Mouse (Mus musculus): ENCODE data around the gene Selenov. TPM values are rescaled to one million over a fixed set of nuclear protein-coding genes. Genes with fewer than 3 reads are reported as not detected.

Gene Selenov
- polyA plus RNA-seq (2015; fragmentation: Nextera tagmentation; extraction: Ambion mirVana) = 0.44 and 1.00 TPM in 2 replicates

GRCm38 (mm10) chr7:28290638-28291590 is at the start of gene Selenov:
Selenov (minus strand) TSS chr7:28291186.
- WGBS = 1% methylated on average over 52 of the region's 52 CpGs
- H3K9me3 ChIP-seq = no peaks in the 10 kb centered on the region

GRCm38 (mm10) chr7:28339213-28339917 is 48.4 kb upstream of the Selenov start:
- Histone ChIP-seq H3K27ac (peak overlapping the region; percentile 80), H3K4me3 (replicated peaks) (peak overlapping the region; percentile 92), H3K9me3 (no peaks in the 10 kb centered on the region), H3K27me3 (no peaks in the 10 kb centered on the region), H3K36me3 (peaks cover 6% of the 10 kb centered on the region; the same call in 1 of the 2 replicates), H3K4me1 (replicated peaks) (peaks cover 28% of the 10 kb centered on the region), H3K4me2 (replicated peaks) (peak overlapping the region; percentile 89), H3K9ac (replicated peaks) (peak overlapping the region; percentile 59)
- 81% methylated on average over 19 of the region's 19 CpGs for WGBS
- no peak; the same call in 1 of the 2 replicates for ATAC-seq

More at GRCm38 (mm10) chr7:28290638-28291590, at the start of gene Selenov:
- Histone ChIP-seq H3K4me3 (replicated peaks) (peak within 1 kb of the TSS; percentile 25), H3K4me2 (replicated peaks) (peak within 1 kb of the TSS; percentile 49), H3K27ac (no peak within 1 kb of the TSS), H3K27me3 (peaks cover 73% of the 10 kb centered on the region), H3K4me1 (replicated peaks) (peaks cover 43% of the 10 kb centered on the region), H3K36me3 (0 out of 2 replicates have a peak, but pooled peaks cover 2% of the 10 kb centered on the region), H3K9ac (replicated peaks) (peak within 1 kb of the TSS; percentile 36; the same call in 1 of the 2 replicates)
- peak; percentile 44 for ATAC-seq

GRCm38 (mm10) chr7:28338108-28338998 is 47.4 kb upstream of the Selenov start, which contains the start of gene Supt5:
Supt5 (minus strand) TSS chr7:28338746.
- WGBS = under 1% methylated on average over 77 of the region's 77 CpGs

GRCm38 (mm10) chr7:28335471-28335870 is 44.5 kb upstream of the Selenov start:
- WGBS = 92% methylated on average over 2 of the region's 2 CpGs
- no peak overlapping the region for H3K9ac ChIP-seq (replicated peaks)
- H3K4me1 ChIP-seq (replicated peaks) = peaks cover 31% of the 10 kb centered on the region
- no peak overlapping the region for H3K4me2 ChIP-seq (replicated peaks)
- no peaks in the 10 kb centered on the region for H3K9me3 ChIP-seq
- no peaks in the 10 kb centered on the region for H3K27me3 ChIP-seq
- H3K36me3 ChIP-seq = peaks cover 22% of the 10 kb centered on the region
- H3K4me3 ChIP-seq (replicated peaks) = no peak overlapping the region
- no peak overlapping the region for H3K27ac ChIP-seq
- ATAC-seq = no peak

More at GRCm38 (mm10) chr7:28338108-28338998, 47.4 kb upstream of the Selenov start, which contains the start of gene Supt5:
- ATAC-seq = peak; percentile 99
- H3K27me3 ChIP-seq = no peaks in the 10 kb centered on the region
- peaks cover 31% of the 10 kb centered on the region for H3K4me1 ChIP-seq (replicated peaks)
- peak within 1 kb of the TSS; percentile 93 for H3K9ac ChIP-seq (replicated peaks)
- H3K4me3 ChIP-seq (replicated peaks) = peak within 1 kb of the TSS; percentile 92
- H3K4me2 ChIP-seq (replicated peaks) = peak within 1 kb of the TSS; percentile 89
- H3K36me3 ChIP-seq = peaks cover 9% of the 10 kb centered on the region; the same call in 1 of the 2 replicates
- no peaks in the 10 kb centered on the region for H3K9me3 ChIP-seq
- peak within 1 kb of the TSS; percentile 80 for H3K27ac ChIP-seq

- Histone ChIP-seq H3K9ac (replicated peaks) (no peak overlapping the region), H3K4me1 (replicated peaks) (peaks cover 31% of the 10 kb centered on the region), H3K4me2 (replicated peaks) (no peak overlapping the region), H3K27me3 (no peaks in the 10 kb centered on the region), H3K9me3 (no peaks in the 10 kb centered on the region), H3K36me3 (peaks cover 31% of the 10 kb centered on the region), H3K27ac (no peak overlapping the region), H3K4me3 (replicated peaks) (no peak overlapping the region)
- 97% methylated on average over 4 of the region's 4 CpGs for WGBS
- ATAC-seq = no peak
Observed at GRCm38 (mm10) chr7:28334534-28334933, 43.5 kb upstream of the Selenov start.

GRCm38 (mm10) chr7:28328260-28328659 is 37.3 kb upstream of the Selenov start:
- WGBS = 93% methylated on average over 2 of the region's 2 CpGs

GRCm38 (mm10) chr7:28326457-28326856 is 35.5 kb upstream of the Selenov start:
- H3K9ac ChIP-seq (replicated peaks) = no peak overlapping the region
- 89% methylated on average over 4 of the region's 4 CpGs for WGBS

More at GRCm38 (mm10) chr7:28328260-28328659, 37.3 kb upstream of the Selenov start:
- ATAC-seq = no peak
- Histone ChIP-seq H3K4me3 (replicated peaks) (no peak overlapping the region), H3K9me3 (no peaks in the 10 kb centered on the region), H3K27me3 (no peaks in the 10 kb centered on the region), H3K27ac (no peak overlapping the region), H3K9ac (replicated peaks) (no peak overlapping the region), H3K4me1 (replicated peaks) (no peaks in the 10 kb centered on the region), H3K36me3 (peaks cover 84% of the 10 kb centered on the region), H3K4me2 (replicated peaks) (no peak overlapping the region)

GRCm38 (mm10) chr7:28325293-28325692 is 34.3 kb upstream of the Selenov start:
- Histone ChIP-seq H3K4me3 (replicated peaks) (no peak overlapping the region), H3K9me3 (no peaks in the 10 kb centered on the region), H3K9ac (replicated peaks) (no peak overlapping the region), H3K27me3 (no peaks in the 10 kb centered on the region), H3K4me2 (replicated peaks) (no peak overlapping the region), H3K27ac (no peak overlapping the region), H3K36me3 (peaks cover 99% of the 10 kb centered on the region), H3K4me1 (replicated peaks) (no peaks in the 10 kb centered on the region)
- no peak for ATAC-seq
- 95% methylated on average over 8 of the region's 8 CpGs for WGBS

More at GRCm38 (mm10) chr7:28326457-28326856, 35.5 kb upstream of the Selenov start:
- no peak overlapping the region for H3K27ac ChIP-seq
- H3K36me3 ChIP-seq = peaks cover 99% of the 10 kb centered on the region
- H3K4me2 ChIP-seq (replicated peaks) = no peak overlapping the region
- no peaks in the 10 kb centered on the region for H3K27me3 ChIP-seq
- no peaks in the 10 kb centered on the region for H3K9me3 ChIP-seq
- ATAC-seq = no peak
- H3K4me3 ChIP-seq (replicated peaks) = no peak overlapping the region
- H3K4me1 ChIP-seq (replicated peaks) = no peaks in the 10 kb centered on the region

GRCm38 (mm10) chr7:28321974-28322720 is 31.2 kb upstream of the Selenov start:
- Histone ChIP-seq H3K9me3 (no peaks in the 10 kb centered on the region), H3K27ac (no peak overlapping the region), H3K27me3 (no peaks in the 10 kb centered on the region), H3K4me3 (replicated peaks) (no peak overlapping the region), H3K4me2 (replicated peaks) (no peak overlapping the region), H3K36me3 (peaks cover 99% of the 10 kb centered on the region), H3K9ac (replicated peaks) (no peak overlapping the region), H3K4me1 (replicated peaks) (no peaks in the 10 kb centered on the region)
- 94% methylated on average over 15 of the region's 15 CpGs for WGBS
- ATAC-seq = no peak

GRCm38 (mm10) chr7:28318714-28319113 is 27.7 kb upstream of the Selenov start:
- H3K27me3 ChIP-seq = no peaks in the 10 kb centered on the region
- no peak overlapping the region for H3K4me2 ChIP-seq (replicated peaks)
- H3K4me1 ChIP-seq (replicated peaks) = no peaks in the 10 kb centered on the region
- H3K36me3 ChIP-seq = peaks cover 98% of the 10 kb centered on the region
- no peak overlapping the region for H3K27ac ChIP-seq
- WGBS = 94% methylated on average over 17 of the region's 17 CpGs
- no peaks in the 10 kb centered on the region for H3K9me3 ChIP-seq
- H3K4me3 ChIP-seq (replicated peaks) = no peak overlapping the region
- ATAC-seq = no peak
- H3K9ac ChIP-seq (replicated peaks) = no peak overlapping the region

Measured in midbrain, embryonic 13.5 days (tissue).